Mouse (Mus musculus): Measurements from ENCODE around the gene Abhd2.

- no peak for TF ChIP-seq POLR2A (IDR thresholded peaks at IDR 0.05; ENCODE audit: extremely low read depth, insufficient read depth, low read length)
- TF ChIP-seq CTCF (IDR thresholded peaks at IDR 0.05; ENCODE audit: extremely low read depth, insufficient read depth, low read length): no peak
These were observed 3.1 kb upstream of the Abhd2 start for GRCm38 (mm10) chr7:79269866-79270265.
